Mouse (Mus musculus): Measurements from ENCODE around the gene Agbl1.

GRCm38 (mm10) chr7:76229311-76229937 is at the start of gene Agbl1:
- no peak for TF ChIP-seq MYOG (IDR thresholded peaks at IDR 0.05; ENCODE audit: control insufficient read depth, extremely low read depth, insufficient read length)
- no peak for TF ChIP-seq CTCF (IDR thresholded peaks at IDR 0.05; ENCODE audit: control insufficient read depth, insufficient read depth, insufficient read length)
- no peak for TF ChIP-seq MAX (IDR thresholded peaks at IDR 0.05)
- no peak for TF ChIP-seq MYOD1 (IDR thresholded peaks at IDR 0.05; ENCODE audit: control insufficient read depth, insufficient read length, low read depth)
- no peak for TF ChIP-seq USF1 (IDR thresholded peaks at IDR 0.05; ENCODE audit: low read depth)

Data from C2C12 (cell line).